Mouse (Mus musculus) adrenal gland (tissue): ENCODE measurements around the gene Exosc7.

Experiments
- intact Hi-C: fragments of 180-260 bp; cut with DNase I; formaldehyde crosslinking; loops from one replicate; pipeline ENCODE4 v1.15.1; 2025

The Exosc7 gene

GRCm38 (mm10) chr9:123136953-123137682 lies 24.1 kb downstream of the Exosc7 start:
- intact Hi-C loops: no loop called here

GRCm38 (mm10) chr9:123138891-123139474 lies 26.0 kb downstream of the Exosc7 start:
- intact Hi-C loops: no loop called here

DNA sequence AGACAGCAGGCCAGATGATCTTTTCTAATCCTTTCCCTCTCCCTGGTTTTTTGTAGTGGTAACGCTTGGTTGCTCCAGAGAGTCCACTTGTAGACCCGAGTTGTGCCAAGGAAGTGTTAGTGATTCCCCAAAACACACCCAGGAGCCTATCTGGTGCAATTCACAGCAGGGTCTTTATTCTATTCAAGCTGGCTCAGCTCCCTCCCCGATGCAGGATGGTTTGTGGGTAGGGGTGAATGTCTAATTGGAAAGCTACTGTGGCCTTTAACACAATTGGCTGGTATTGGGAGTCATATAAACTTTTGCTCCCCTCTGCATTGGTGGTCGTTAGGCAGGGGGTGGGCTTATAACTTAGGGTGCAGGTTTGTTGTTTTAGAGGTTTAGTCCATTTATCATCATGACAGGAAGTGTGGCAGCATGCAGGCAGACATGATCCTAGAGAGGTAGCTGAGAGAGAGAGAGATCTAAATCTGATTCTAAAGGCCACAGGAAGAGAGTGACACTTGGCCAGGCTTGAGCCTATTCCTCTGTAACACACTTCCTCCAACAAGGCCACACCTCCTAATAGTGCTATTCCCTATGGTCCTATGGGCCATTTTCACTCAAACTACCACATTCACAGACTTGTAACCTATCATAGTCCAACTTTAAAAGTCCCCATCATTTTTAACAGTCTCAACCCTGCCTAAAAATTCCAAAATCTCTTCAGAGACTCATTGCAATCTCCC lies 27.0 kb downstream of the Exosc7 start:
- intact Hi-C loops: no loop called here

GRCm38 (mm10) chr9:123148430-123148829 lies 35.4 kb downstream of the Exosc7 start:
- intact Hi-C loops: no loop called here

GRCm38 (mm10) chr9:123150241-123151020 lies 37.4 kb downstream of the Exosc7 start, which contains the start of gene Clec3b:
Gene Clec3b, plus strand, starts transcription at chr9:123150946.
- intact Hi-C loops: no loop called here

DNA sequence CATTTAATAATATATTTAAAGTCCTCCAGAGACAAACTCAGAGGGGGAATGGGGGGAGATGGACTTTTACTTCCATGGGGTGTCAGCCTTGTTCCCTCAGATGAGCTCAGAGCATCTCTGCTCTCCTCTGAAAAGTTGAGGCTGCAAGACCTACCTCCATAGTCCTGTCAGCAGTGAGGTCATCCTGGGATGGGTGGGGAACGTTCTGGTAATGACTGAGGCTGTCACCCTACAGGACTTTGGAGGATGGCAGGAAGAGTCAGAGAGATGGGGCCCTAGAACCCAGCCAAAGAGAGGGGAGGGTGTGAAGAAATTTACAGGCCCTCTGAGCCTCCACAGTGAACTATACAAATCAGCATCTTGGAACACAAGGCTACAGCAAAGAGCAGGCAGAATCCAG lies 38.5 kb downstream of the Exosc7 start:
- intact Hi-C loops: no loop called here

DNA sequence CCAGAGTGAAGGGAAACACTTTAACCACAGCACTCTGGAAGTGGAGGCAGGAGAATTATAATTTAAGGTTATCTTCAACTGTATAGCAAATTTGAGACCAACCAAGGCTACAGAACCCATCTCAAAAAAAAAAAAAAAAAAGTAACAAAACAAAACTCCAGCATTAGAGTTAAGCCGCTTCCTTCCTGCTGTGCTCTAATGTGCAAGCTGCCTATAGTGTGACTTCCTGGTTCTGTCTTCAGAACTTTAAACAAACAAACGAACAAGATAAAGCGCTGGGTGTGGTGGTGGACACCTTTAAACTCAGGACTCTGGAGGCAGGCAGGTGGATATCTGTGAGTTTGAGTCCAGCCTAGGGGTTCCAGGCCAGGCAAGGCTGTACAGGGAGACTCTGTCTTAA lies 39.0 kb downstream of the Exosc7 start:
- intact Hi-C loops: no loop called here

DNA sequence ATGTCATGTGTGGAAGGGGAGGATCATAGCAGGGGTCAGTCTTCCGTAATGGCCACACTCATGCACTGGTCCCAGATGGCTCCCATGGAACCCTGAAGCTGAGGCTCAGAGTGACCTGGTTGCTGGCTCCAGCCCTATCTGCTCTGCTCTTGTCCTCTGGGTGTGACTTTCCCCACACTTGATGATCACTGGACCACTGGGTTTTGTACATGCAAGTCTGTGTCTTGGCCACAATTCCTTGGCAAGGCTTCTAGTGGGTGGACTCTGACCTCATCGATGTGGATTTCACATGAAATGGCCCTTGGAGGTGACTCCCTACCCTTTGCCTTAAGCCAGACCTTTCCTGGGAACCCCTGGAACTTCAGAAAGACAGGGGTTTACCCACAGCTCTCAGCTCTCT lies 40.1 kb downstream of the Exosc7 start:
- intact Hi-C loops: no loop called here

GRCm38 (mm10) chr9:123156910-123157361 lies 43.9 kb downstream of the Exosc7 start:
- intact Hi-C loops: no loop called here

DNA sequence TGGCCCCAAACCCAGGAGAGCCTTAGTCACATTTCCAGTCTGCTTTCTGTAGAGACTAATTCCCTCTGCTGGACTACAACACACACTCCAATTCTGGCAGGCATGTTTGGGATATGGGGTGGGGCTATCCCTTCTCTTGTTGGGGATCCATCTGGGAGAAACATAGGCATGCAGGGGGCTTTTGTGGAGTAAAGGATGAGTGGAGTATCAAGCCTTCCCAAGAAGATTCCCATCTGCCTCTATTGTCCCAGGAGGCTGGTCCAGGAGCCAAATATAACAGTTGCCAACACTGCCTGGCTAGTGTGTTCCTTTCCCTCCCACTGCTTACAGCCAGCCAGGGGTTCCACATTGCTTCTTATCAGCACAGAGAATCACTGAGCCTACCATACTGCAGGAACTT lies 44.7 kb downstream of the Exosc7 start:
- intact Hi-C loops: no loop called here

- intact Hi-C loops: no loop called here
Observed at GRCm38 (mm10) chr9:123158125-123158836, 45.3 kb downstream of the Exosc7 start.

DNA sequence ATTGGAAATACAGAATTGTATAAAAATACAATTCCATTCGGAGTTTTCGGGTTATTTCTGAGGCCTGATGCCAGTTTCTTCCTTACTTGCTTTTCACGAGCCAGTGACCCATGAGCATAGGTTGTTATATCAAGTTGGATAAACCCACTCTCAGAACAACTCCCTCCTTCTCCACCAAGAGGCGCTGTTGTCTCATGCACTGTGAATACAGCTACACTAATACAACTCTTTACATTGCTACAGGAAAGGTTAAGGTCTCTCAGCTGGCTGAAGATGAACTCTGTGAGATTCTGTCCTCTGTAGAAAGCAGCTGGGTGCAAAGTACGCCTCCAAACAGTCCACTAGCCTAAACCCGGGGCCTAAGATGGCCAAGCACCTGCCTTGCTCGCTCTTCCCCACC lies 46.3 kb downstream of the Exosc7 start:
- intact Hi-C loops: loop anchor here (1.0 kb wide), 1 partner anchor 93 kb away; no protein-coding TSS in a partner anchor

DNA sequence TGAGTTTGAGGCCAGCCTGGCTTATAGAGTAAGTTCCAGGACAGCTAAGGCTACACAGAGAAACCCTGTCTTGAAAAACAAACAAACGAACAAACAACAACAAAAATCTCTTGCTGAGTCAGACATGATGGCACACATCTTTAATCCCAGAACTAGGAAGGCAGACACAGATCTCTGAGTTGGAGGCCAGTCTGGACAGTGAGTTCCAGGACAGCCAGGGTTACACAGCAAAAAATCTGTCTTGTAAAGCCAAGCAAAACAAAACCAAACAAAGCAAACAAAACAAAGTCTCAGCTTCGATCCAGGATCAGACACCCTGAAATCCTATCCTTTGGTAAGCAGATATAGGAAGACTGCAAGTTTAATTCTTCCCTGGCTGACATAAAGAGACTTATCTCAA lies 48.8 kb downstream of the Exosc7 start:
- intact Hi-C loops: loop anchor here (5.0 kb wide), 1 partner anchor 286 kb away; no protein-coding TSS in a partner anchor

DNA sequence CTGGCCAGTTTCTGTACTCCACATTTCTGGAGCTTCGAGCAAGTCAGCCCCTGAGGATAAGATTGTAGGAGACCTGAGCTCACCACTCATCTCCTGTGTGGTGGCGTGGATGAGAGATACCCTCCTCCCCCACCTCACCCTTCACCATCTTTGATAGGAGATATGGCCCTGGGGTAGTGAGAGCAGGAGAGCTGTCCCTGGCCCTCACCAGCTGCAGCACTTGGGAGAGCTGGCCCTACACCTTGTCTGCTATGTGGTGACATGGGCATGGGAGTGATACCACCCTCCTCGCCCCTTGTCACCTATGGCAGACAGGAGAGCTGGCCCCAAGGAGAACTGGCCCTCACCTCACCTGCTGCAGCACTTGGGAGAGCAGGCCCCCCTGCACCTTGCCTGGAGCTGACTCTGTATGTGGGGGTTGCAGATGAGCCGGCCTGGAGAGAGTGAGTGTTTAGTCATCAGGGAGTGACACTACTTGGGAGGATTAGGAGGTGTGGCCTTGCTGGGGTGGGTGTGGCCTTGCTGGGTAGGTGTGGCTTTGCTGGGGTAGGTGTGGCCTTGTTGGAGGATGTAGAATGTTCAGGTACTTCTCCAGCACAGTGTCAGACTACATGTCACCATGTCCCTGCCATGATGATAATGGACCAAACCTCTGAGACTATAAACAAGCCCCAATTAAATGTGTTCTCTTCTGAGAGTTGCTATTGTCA lies 50.1 kb downstream of the Exosc7 start:
- intact Hi-C loops: loop anchor here (5.0 kb wide), 1 partner anchor 284 kb away; no protein-coding TSS in a partner anchor

DNA sequence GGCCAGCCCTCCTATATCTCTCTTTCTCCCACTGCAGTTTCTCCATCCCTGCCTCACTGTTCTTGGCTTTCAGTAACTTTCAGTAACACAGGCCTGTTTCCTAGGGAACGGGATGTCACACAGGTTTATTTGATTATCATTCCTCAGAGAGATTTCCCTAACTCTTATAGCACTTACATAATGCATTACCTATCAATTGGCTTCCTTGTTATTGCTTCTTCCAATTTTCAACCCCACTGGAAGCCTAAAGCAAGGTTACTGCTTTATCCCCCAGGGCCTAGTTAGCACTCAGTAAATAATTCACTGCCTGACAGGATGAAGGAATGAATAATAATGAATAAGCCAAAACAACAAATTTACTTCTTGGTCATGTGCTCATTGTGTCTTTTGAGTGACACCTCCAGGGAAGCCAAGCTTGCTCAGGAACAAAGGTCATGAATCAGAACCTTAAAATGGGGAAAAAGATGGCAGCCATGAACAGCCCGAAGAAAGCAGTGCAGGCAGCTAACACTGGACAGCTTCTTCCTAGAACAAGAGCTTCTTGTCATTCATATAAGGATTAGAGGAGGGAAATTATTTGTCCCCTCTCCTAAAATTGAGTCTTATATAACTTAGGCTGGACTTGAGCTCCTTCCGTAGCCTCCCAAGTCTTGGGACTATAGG lies 52.9 kb downstream of the Exosc7 start:
- intact Hi-C loops: no loop called here

GRCm38 (mm10) chr9:123173760-123174159 lies 60.7 kb downstream of the Exosc7 start:
- intact Hi-C loops: no loop called here

- intact Hi-C loops: no loop called here
Observed at GRCm38 (mm10) chr9:123174356-123174755, 61.3 kb downstream of the Exosc7 start.

- intact Hi-C loops: no loop called here
Observed at GRCm38 (mm10) chr9:123177380-123178048, 64.5 kb downstream of the Exosc7 start.

DNA sequence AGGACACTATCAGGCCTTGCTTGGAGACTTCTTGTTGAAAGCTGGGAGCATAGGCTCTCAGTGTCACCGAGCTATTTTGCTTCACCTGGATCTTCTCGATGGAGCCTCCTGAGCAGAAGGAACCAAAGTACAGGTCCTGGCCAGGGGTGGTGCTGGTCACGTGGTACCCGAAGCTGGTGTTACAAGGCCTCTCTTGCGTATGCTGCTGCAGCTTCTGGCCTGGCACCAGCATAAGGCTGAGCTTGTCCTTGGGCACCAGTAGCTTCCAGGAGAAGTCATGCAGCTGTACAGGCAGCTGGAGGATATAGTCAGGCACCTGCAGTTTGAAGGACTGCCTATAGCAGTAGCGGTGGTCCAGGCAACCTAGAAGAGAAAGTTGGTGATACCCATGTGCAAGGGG lies 67.0 kb downstream of the Exosc7 start:
- intact Hi-C loops: no loop called here
